Mouse (Mus musculus): Measurements from ENCODE around the gene Dock10. TPM values are rescaled to one million over a fixed set of nuclear protein-coding genes. Genes with fewer than 3 reads are reported as not detected.

Dock10 gene
- polyA plus RNA-seq, 1 experiment from 2014 or later, result 37.7 TPM

GRCm38 (mm10) chr1:80556446-80556845 is 201.9 kb downstream of the Dock10 start:
- 94% methylated on average over 1 of the region's 1 CpGs for WGBS (ENCODE audit: missing documents)
- H3K36me3 ChIP-seq (ENCODE audit: inconsistent target), result peaks cover 80% of the 10 kb centered on the region
- no peaks in the 10 kb centered on the region for H3K79me2 ChIP-seq (ENCODE audit: inconsistent target)
- no peak overlapping the region for H3K4me3 ChIP-seq (ENCODE audit: inconsistent target)
- no peak overlapping the region for H3K27ac ChIP-seq

- peaks cover 85% of the 10 kb centered on the region for H3K36me3 ChIP-seq (ENCODE audit: inconsistent target)
- H3K79me2 ChIP-seq (ENCODE audit: inconsistent target), result no peaks in the 10 kb centered on the region
- WGBS (ENCODE audit: missing documents), result 98% methylated on average over 3 of the region's 3 CpGs
- no peak overlapping the region for H3K4me3 ChIP-seq (ENCODE audit: inconsistent target)
- H3K27ac ChIP-seq, result no peak overlapping the region
Observed at GRCm38 (mm10) chr1:80541522-80541921, 216.8 kb downstream of the Dock10 start.

- WGBS (ENCODE audit: missing documents), result 79% methylated on average over 5 of the region's 5 CpGs
- peaks cover 83% of the 10 kb centered on the region for H3K36me3 ChIP-seq (ENCODE audit: inconsistent target)
- H3K79me2 ChIP-seq (ENCODE audit: inconsistent target), result no peaks in the 10 kb centered on the region
Observed at GRCm38 (mm10) chr1:80522197-80522596, 236.1 kb downstream of the Dock10 start.

GRCm38 (mm10) chr1:80520456-80520855 is 237.9 kb downstream of the Dock10 start:
- 73% methylated on average over 2 of the region's 2 CpGs for WGBS (ENCODE audit: missing documents)
- Histone ChIP-seq H3K36me3 (ENCODE audit: inconsistent target) (peaks cover 74% of the 10 kb centered on the region), H3K27ac (no peak overlapping the region), H3K4me3 (ENCODE audit: inconsistent target) (no peak overlapping the region), H3K79me2 (ENCODE audit: inconsistent target) (no peaks in the 10 kb centered on the region)

More at GRCm38 (mm10) chr1:80522197-80522596, 236.1 kb downstream of the Dock10 start:
- H3K27ac ChIP-seq, result no peak overlapping the region
- no peak overlapping the region for H3K4me3 ChIP-seq (ENCODE audit: inconsistent target)

- H3K79me2 ChIP-seq (ENCODE audit: inconsistent target), result no peaks in the 10 kb centered on the region
- no peak overlapping the region for H3K27ac ChIP-seq
- no peak overlapping the region for H3K4me3 ChIP-seq (ENCODE audit: inconsistent target)
- 79% methylated on average over 1 of the region's 1 CpGs for WGBS (ENCODE audit: missing documents)
- peaks cover 75% of the 10 kb centered on the region for H3K36me3 ChIP-seq (ENCODE audit: inconsistent target)
Observed at GRCm38 (mm10) chr1:80519893-80520292, 238.4 kb downstream of the Dock10 start.

- H3K36me3 ChIP-seq (ENCODE audit: inconsistent target), result peaks cover 76% of the 10 kb centered on the region
Observed at GRCm38 (mm10) chr1:80515836-80516235, 242.5 kb downstream of the Dock10 start.

GRCm38 (mm10) chr1:80512210-80512948 is 245.9 kb downstream of the Dock10 start:
- H3K36me3 ChIP-seq (ENCODE audit: inconsistent target), result peaks cover 69% of the 10 kb centered on the region
- 91% methylated on average over 8 of the region's 8 CpGs for WGBS (ENCODE audit: missing documents)

More at GRCm38 (mm10) chr1:80515836-80516235, 242.5 kb downstream of the Dock10 start:
- 73% methylated on average over 6 of the region's 6 CpGs for WGBS (ENCODE audit: missing documents)
- no peak overlapping the region for H3K4me3 ChIP-seq (ENCODE audit: inconsistent target)
- no peak overlapping the region for H3K27ac ChIP-seq
- H3K79me2 ChIP-seq (ENCODE audit: inconsistent target), result no peaks in the 10 kb centered on the region

GRCm38 (mm10) chr1:80504757-80505156 is 253.6 kb downstream of the Dock10 start:
- Histone ChIP-seq H3K36me3 (ENCODE audit: inconsistent target) (peaks cover 69% of the 10 kb centered on the region), H3K79me2 (ENCODE audit: inconsistent target) (no peaks in the 10 kb centered on the region), H3K4me3 (ENCODE audit: inconsistent target) (no peak overlapping the region), H3K27ac (no peak overlapping the region)
- WGBS (ENCODE audit: missing documents), result 55% methylated on average over 2 of the region's 2 CpGs

More at GRCm38 (mm10) chr1:80512210-80512948, 245.9 kb downstream of the Dock10 start:
- Histone ChIP-seq H3K79me2 (ENCODE audit: inconsistent target) (no peaks in the 10 kb centered on the region), H3K4me3 (ENCODE audit: inconsistent target) (no peak overlapping the region), H3K27ac (no peak overlapping the region)

GRCm38 (mm10) chr1:80504081-80504480 is 254.2 kb downstream of the Dock10 start:
- no peaks in the 10 kb centered on the region for H3K79me2 ChIP-seq (ENCODE audit: inconsistent target)
- WGBS (ENCODE audit: missing documents), result 95% methylated on average over 4 of the region's 4 CpGs

GRCm38 (mm10) chr1:80502456-80503165 is 255.7 kb downstream of the Dock10 start:
- Histone ChIP-seq H3K36me3 (ENCODE audit: inconsistent target) (peaks cover 55% of the 10 kb centered on the region), H3K4me3 (ENCODE audit: inconsistent target) (no peak overlapping the region), H3K27ac (no peak overlapping the region), H3K79me2 (ENCODE audit: inconsistent target) (no peaks in the 10 kb centered on the region)
- 94% methylated on average over 9 of the region's 9 CpGs for WGBS (ENCODE audit: missing documents)

More at GRCm38 (mm10) chr1:80504081-80504480, 254.2 kb downstream of the Dock10 start:
- no peak overlapping the region for H3K27ac ChIP-seq
- no peak overlapping the region for H3K4me3 ChIP-seq (ENCODE audit: inconsistent target)
- H3K36me3 ChIP-seq (ENCODE audit: inconsistent target), result peaks cover 66% of the 10 kb centered on the region

GRCm38 (mm10) chr1:80499264-80499663 is 259.1 kb downstream of the Dock10 start:
- 95% methylated on average over 7 of the region's 7 CpGs for WGBS (ENCODE audit: missing documents)
- Histone ChIP-seq H3K27ac (no peak overlapping the region), H3K79me2 (ENCODE audit: inconsistent target) (no peaks in the 10 kb centered on the region), H3K36me3 (ENCODE audit: inconsistent target) (peaks cover 34% of the 10 kb centered on the region), H3K4me3 (ENCODE audit: inconsistent target) (no peak overlapping the region)

GRCm38 (mm10) chr1:80496360-80496759 is 262.0 kb downstream of the Dock10 start:
- Histone ChIP-seq H3K36me3 (ENCODE audit: inconsistent target) (peaks cover 5% of the 10 kb centered on the region; the same call in 1 of the 2 replicates), H3K79me2 (ENCODE audit: inconsistent target) (no peaks in the 10 kb centered on the region), H3K27ac (no peak overlapping the region), H3K4me3 (ENCODE audit: inconsistent target) (no peak overlapping the region)
- WGBS (ENCODE audit: missing documents), result 60% methylated on average over 4 of the region's 4 CpGs

- no peaks in the 10 kb centered on the region for H3K79me2 ChIP-seq (ENCODE audit: inconsistent target)
- no peak overlapping the region for H3K27ac ChIP-seq
- no peaks in the 10 kb centered on the region for H3K36me3 ChIP-seq (ENCODE audit: inconsistent target)
- no peak overlapping the region for H3K4me3 ChIP-seq (ENCODE audit: inconsistent target)
- WGBS (ENCODE audit: missing documents), result 85% methylated on average over 5 of the region's 5 CpGs
Observed at GRCm38 (mm10) chr1:80483419-80483818, 274.9 kb downstream of the Dock10 start.

GRCm38 (mm10) chr1:80474942-80475341 is 283.4 kb downstream of the Dock10 start:
- no peaks in the 10 kb centered on the region for H3K79me2 ChIP-seq (ENCODE audit: inconsistent target)
- H3K27ac ChIP-seq, result no peak overlapping the region
- WGBS (ENCODE audit: missing documents), result 47% methylated on average over 1 of the region's 1 CpGs
- H3K36me3 ChIP-seq (ENCODE audit: inconsistent target), result no peaks in the 10 kb centered on the region
- no peak overlapping the region for H3K4me3 ChIP-seq (ENCODE audit: inconsistent target)

GRCm38 (mm10) chr1:80472395-80472794 is 285.9 kb downstream of the Dock10 start:
- 100% methylated on average over 1 of the region's 1 CpGs for WGBS (ENCODE audit: missing documents)
- no peak overlapping the region for H3K4me3 ChIP-seq (ENCODE audit: inconsistent target)
- no peaks in the 10 kb centered on the region for H3K79me2 ChIP-seq (ENCODE audit: inconsistent target)
- no peak overlapping the region for H3K27ac ChIP-seq
- no peaks in the 10 kb centered on the region for H3K36me3 ChIP-seq (ENCODE audit: inconsistent target)
